Mouse (Mus musculus) liver, adult 2 months (tissue): ENCODE results near the gene Gm11596.
"Not testable (repeated sequence)": the region's sequence is repeated elsewhere in the genome, so short reads cannot be mapped to it uniquely, and the experiment has no call there.

ENCODE experiments used
- CTCF ChIP-seq: fragments of 200-500 bp; IDR thresholded peaks from 2 replicates; pipeline ENCODE4 v1.5.1; 2011; ENCODE audit warnings: low read depth, low read length, control low read depth
- POLR2A ChIP-seq: fragments of 200-500 bp; IDR thresholded peaks from 2 replicates; pipeline ENCODE4 v1.6.1; 2011; ENCODE audit warnings: low read length, control low read depth; ENCODE audit not compliant: insufficient read depth; ENCODE audit errors: extremely low read depth

- not testable (repeated sequence) for TF ChIP-seq CTCF, POLR2A
Observed at GRCm38 (mm10) chr11:99815566-99815965, 22.3 kb upstream of the Gm11596 start, which contains the start of gene Gm11564.
